Mouse (Mus musculus) midbrain, embryonic 12.5 days (tissue): ENCODE measurements around the gene Rtn4rl2. TPM values are rescaled to one million over a fixed set of nuclear protein-coding genes. Genes with fewer than 3 reads are reported as not detected.
A peak's percentile ranks its signal among the peaks of the same experiment; 100 is the strongest.

ENCODE experiments used
- ATAC-seq: fragments of 200-750 bp; cut with Nextera tagmentation; 2 replicates; pipeline ENCODE4 v1.8.0; 2017; ENCODE audit warnings: low read depth, moderate TSS enrichment, moderate library complexity; ENCODE audit not compliant: low FRiP score
- H3K27ac ChIP-seq: fragments of 300-500 bp; sonication (generic); replicated peaks from 2 replicates; pipeline ENCODE4 v1.5.1; 2016; ENCODE audit warnings: mild to moderate bottlenecking
- H3K27me3 ChIP-seq: fragments of 300-500 bp; sonication (generic); 2 replicates; pipeline ENCODE4 v1.6.1; 2016; ENCODE audit warnings: mild to moderate bottlenecking
- H3K36me3 ChIP-seq: fragments of 300-500 bp; sonication (generic); 2 replicates; pipeline ENCODE4 v1.6.1; 2016
- H3K4me1 ChIP-seq: fragments of 300-500 bp; sonication (generic); 2 replicates; pipeline ENCODE4 v1.6.1; 2016
- H3K4me2 ChIP-seq: fragments of 300-500 bp; sonication (generic); replicated peaks from 2 replicates; pipeline ENCODE4 v1.6.1; 2016; ENCODE audit warnings: mild to moderate bottlenecking, moderate library complexity
- H3K4me3 ChIP-seq: fragments of 300-500 bp; sonication (generic); 2 replicates; pipeline ENCODE4 v1.5.1; 2016; ENCODE audit warnings: mild to moderate bottlenecking
- H3K9ac ChIP-seq: fragments of 300-500 bp; sonication (generic); replicated peaks from 2 replicates; pipeline ENCODE4 v1.6.1; 2016; ENCODE audit warnings: mild to moderate bottlenecking, moderate library complexity
- H3K9me3 ChIP-seq: fragments of 300-500 bp; sonication (generic); 2 replicates; pipeline ENCODE4 v1.6.1; 2016; ENCODE audit warnings: mild to moderate bottlenecking
- WGBS: fragments of 180-500 bp; shearing (Covaris S2); methylation state at CpG from one replicate; pipeline ENCODE4 v1.1.7; 2016; 5-methylcytosine and 5-hydroxymethylcytosine counted together
- polyA plus RNA-seq: library from polyadenylated mRNA; unstranded; fragments of >200 nt; fragmentation: Nextera tagmentation; extraction: Ambion mirVana; gene quantifications from 2 replicates; pipeline ENCODE4 v1.2.1, GENCODE M21; 2016

The Rtn4rl2 gene
- polyA plus RNA-seq, 1 experiment from 2014 or later, result 4.1 TPM

- Histone ChIP-seq H3K4me3 (peak overlapping the region; percentile 24), H3K9me3 (no peaks in the 10 kb centered on the region), H3K9ac (no peak overlapping the region)
Measured at GRCm38 (mm10) chr2:84883530-84883929, 3.0 kb downstream of the Rtn4rl2 start.

GRCm38 (mm10) chr2:84883084-84883483 is 3.4 kb downstream of the Rtn4rl2 start:
- Histone ChIP-seq H3K9ac (no peak overlapping the region), H3K4me1 (peaks cover 35% of the 10 kb centered on the region), H3K4me2 (peak overlapping the region; percentile 49), H3K36me3 (no peaks in the 10 kb centered on the region), H3K27ac (no peak overlapping the region), H3K4me3 (peak overlapping the region; percentile 24), H3K27me3 (peaks cover 82% of the 10 kb centered on the region), H3K9me3 (no peaks in the 10 kb centered on the region)
- under 1% methylated on average over 6 of the region's 6 CpGs for WGBS
- ATAC-seq, result 0 out of 2 replicates have a peak, but pooled peaks have one; percentile 7

More at GRCm38 (mm10) chr2:84883530-84883929, 3.0 kb downstream of the Rtn4rl2 start:
- Histone ChIP-seq H3K27me3 (peaks cover 86% of the 10 kb centered on the region), H3K4me1 (peaks cover 39% of the 10 kb centered on the region), H3K36me3 (no peaks in the 10 kb centered on the region), H3K27ac (no peak overlapping the region), H3K4me2 (peak overlapping the region; percentile 49)
- WGBS, result 2% methylated on average over 11 of the region's 11 CpGs
- no peak for ATAC-seq

GRCm38 (mm10) chr2:84882606-84883005 is 3.9 kb downstream of the Rtn4rl2 start:
- Histone ChIP-seq H3K27me3 (peaks cover 77% of the 10 kb centered on the region), H3K9me3 (no peaks in the 10 kb centered on the region), H3K9ac (no peak overlapping the region), H3K36me3 (no peaks in the 10 kb centered on the region), H3K4me3 (0 out of 2 replicates have a peak overlapping the region, but pooled peaks have one; percentile 3), H3K4me1 (peaks cover 30% of the 10 kb centered on the region), H3K4me2 (peak overlapping the region; percentile 49), H3K27ac (no peak overlapping the region)
- ATAC-seq, result no peak
- whole genome bisulfite sequencing, result 8% methylated on average over 23 of the region's 23 CpGs

GRCm38 (mm10) chr2:84880590-84880989 is 5.9 kb downstream of the Rtn4rl2 start:
- WGBS, result 80% methylated on average over 8 of the region's 8 CpGs
- no peak for ATAC-seq
- no peak overlapping the region for H3K4me3 ChIP-seq
- H3K27me3 ChIP-seq, result peaks cover 70% of the 10 kb centered on the region
- H3K36me3 ChIP-seq, result no peaks in the 10 kb centered on the region
- H3K9ac ChIP-seq, result no peak overlapping the region
- H3K27ac ChIP-seq, result no peak overlapping the region
- H3K9me3 ChIP-seq, result no peaks in the 10 kb centered on the region
- H3K4me1 ChIP-seq, result peaks cover 16% of the 10 kb centered on the region
- no peak overlapping the region for H3K4me2 ChIP-seq

GRCm38 (mm10) chr2:84875842-84876241 is 10.7 kb downstream of the Rtn4rl2 start:
- Histone ChIP-seq H3K27ac (no peak overlapping the region), H3K4me1 (peaks cover 14% of the 10 kb centered on the region), H3K4me2 (no peak overlapping the region), H3K9ac (no peak overlapping the region), H3K36me3 (no peaks in the 10 kb centered on the region), H3K9me3 (no peaks in the 10 kb centered on the region), H3K27me3 (peaks cover 70% of the 10 kb centered on the region), H3K4me3 (no peak overlapping the region)
- WGBS, result 59% methylated on average over 6 of the region's 6 CpGs
- no peak for ATAC-seq

GRCm38 (mm10) chr2:84872105-84872716 is 14.3 kb downstream of the Rtn4rl2 start:
- peak overlapping the region; percentile 34; the same call in 1 of the 2 replicates for H3K9ac ChIP-seq
- H3K4me2 ChIP-seq, result peak overlapping the region; percentile 74
- no peaks in the 10 kb centered on the region for H3K36me3 ChIP-seq
- peaks cover 97% of the 10 kb centered on the region for H3K27me3 ChIP-seq
- H3K4me1 ChIP-seq, result peaks cover 14% of the 10 kb centered on the region
- H3K9me3 ChIP-seq, result no peaks in the 10 kb centered on the region
- 1% methylated on average over 75 of the region's 78 CpGs for WGBS
- peak; percentile 16 for ATAC-seq
- peak overlapping the region; percentile 48 for H3K4me3 ChIP-seq
- no peak overlapping the region for H3K27ac ChIP-seq

GRCm38 (mm10) chr2:84870623-84871160 is 15.8 kb downstream of the Rtn4rl2 start:
- 65% methylated on average over 4 of the region's 4 CpGs for WGBS
- no peaks in the 10 kb centered on the region for H3K9me3 ChIP-seq
- H3K4me3 ChIP-seq, result no peak overlapping the region
- ATAC-seq, result no peak
- no peak overlapping the region for H3K4me2 ChIP-seq
- H3K27ac ChIP-seq, result no peak overlapping the region
- H3K4me1 ChIP-seq, result peaks cover 24% of the 10 kb centered on the region
- H3K27me3 ChIP-seq, result peaks cover 99% of the 10 kb centered on the region
- H3K9ac ChIP-seq, result no peak overlapping the region
- no peaks in the 10 kb centered on the region for H3K36me3 ChIP-seq

- no peak overlapping the region for H3K27ac ChIP-seq
Measured at GRCm38 (mm10) chr2:84868977-84869376, 17.5 kb downstream of the Rtn4rl2 start.

GRCm38 (mm10) chr2:84868521-84868943 is 18.0 kb downstream of the Rtn4rl2 start:
- no peak overlapping the region for H3K27ac ChIP-seq
- WGBS, result 4% methylated on average over 5 of the region's 5 CpGs
- H3K9ac ChIP-seq, result no peak overlapping the region

More at GRCm38 (mm10) chr2:84868977-84869376, 17.5 kb downstream of the Rtn4rl2 start:
- Histone ChIP-seq H3K4me2 (no peak overlapping the region), H3K27me3 (peaks cover 92% of the 10 kb centered on the region), H3K4me1 (peaks cover 24% of the 10 kb centered on the region), H3K4me3 (no peak overlapping the region), H3K9ac (no peak overlapping the region), H3K9me3 (no peaks in the 10 kb centered on the region), H3K36me3 (no peaks in the 10 kb centered on the region)
- WGBS, result 75% methylated on average over 2 of the region's 2 CpGs
- no peak for ATAC-seq

GRCm38 (mm10) chr2:84865616-84866571 is 20.6 kb downstream of the Rtn4rl2 start:
- Histone ChIP-seq H3K9me3 (no peaks in the 10 kb centered on the region), H3K27me3 (peaks cover 61% of the 10 kb centered on the region), H3K4me1 (peaks cover 14% of the 10 kb centered on the region), H3K4me3 (peak overlapping the region; percentile 40), H3K9ac (peak overlapping the region; percentile 53), H3K36me3 (no peaks in the 10 kb centered on the region), H3K4me2 (peak overlapping the region; percentile 81), H3K27ac (no peak overlapping the region)
- peak; percentile 73 for ATAC-seq
- under 1% methylated on average over 47 of the region's 47 CpGs for WGBS

More at GRCm38 (mm10) chr2:84868521-84868943, 18.0 kb downstream of the Rtn4rl2 start:
- Histone ChIP-seq H3K4me1 (peaks cover 24% of the 10 kb centered on the region), H3K27me3 (peaks cover 88% of the 10 kb centered on the region), H3K4me2 (no peak overlapping the region), H3K9me3 (no peaks in the 10 kb centered on the region), H3K4me3 (no peak overlapping the region), H3K36me3 (no peaks in the 10 kb centered on the region)
- ATAC-seq, result no peak

- Histone ChIP-seq H3K9ac (no peak overlapping the region), H3K4me3 (no peak overlapping the region), H3K27ac (no peak overlapping the region), H3K4me1 (peaks cover 14% of the 10 kb centered on the region), H3K27me3 (peaks cover 25% of the 10 kb centered on the region), H3K9me3 (no peaks in the 10 kb centered on the region), H3K36me3 (0 out of 2 replicates have a peak, but pooled peaks cover 4% of the 10 kb centered on the region), H3K4me2 (no peak overlapping the region)
- no peak for ATAC-seq
- 98% methylated on average over 3 of the region's 3 CpGs for WGBS
Measured at GRCm38 (mm10) chr2:84862231-84862630, 24.3 kb downstream of the Rtn4rl2 start.
